Mouse (Mus musculus): Measurements from ENCODE around the gene S100a3.

DNA sequence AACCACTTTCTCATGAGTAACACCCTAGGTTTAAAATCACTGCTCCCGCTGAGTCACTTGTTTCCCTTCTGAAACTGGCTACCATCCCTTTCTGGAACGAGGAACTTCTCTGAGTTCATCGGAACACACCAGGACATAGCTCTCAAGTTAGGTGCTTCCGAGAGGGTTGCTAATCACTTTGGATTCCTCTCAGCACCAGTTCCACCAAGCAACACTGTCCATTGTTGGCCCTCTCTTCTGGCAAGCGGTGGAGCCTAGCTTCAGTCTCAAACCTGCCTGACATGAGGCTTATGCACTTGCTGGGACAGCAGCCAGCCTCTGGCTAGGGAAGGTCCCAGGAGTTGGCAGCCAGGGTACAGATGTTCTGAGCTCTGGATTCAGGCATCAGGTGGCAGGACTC lies 14.3 kb downstream of the S100a3 start:
- no peak for TF ChIP-seq POLR2A (IDR thresholded peaks at IDR 0.05; ENCODE audit: extremely low read depth, insufficient read depth, low read length)
- TF ChIP-seq CTCF (IDR thresholded peaks at IDR 0.05; ENCODE audit: extremely low read depth, insufficient read depth, low read length) = no peak

Data from cortical plate, adult 2 months (tissue).